Mouse (Mus musculus) gastrocnemius, postnatal 36 days (tissue): Measurements from ENCODE around the gene Zscan22. TPM values are rescaled to one million over a fixed set of nuclear protein-coding genes. Genes with fewer than 3 reads are reported as not detected.
"Not testable (repeated sequence)": the region's sequence is repeated elsewhere in the genome, so short reads cannot be mapped to it uniquely, and the experiment has no call there.

Experiments used
- DNase-seq, 2 experiments: peaks; one replicate each; pipeline ENCODE4 v3.0.0; 2022
- intact Hi-C: fragments of 180-260 bp; cut with DNase I; formaldehyde crosslinking; loops from one replicate; pipeline ENCODE4 v1.15.1; 2025
- long read RNA-seq, 2 experiments: library from polyadenylated mRNA; stranded (forward); transcript quantifications; one replicate each; pipeline ENCODE4 v2.0.0; 2021
- total RNA-seq, 2 experiments: library from RNA; stranded (reverse); gene quantifications; 2 replicates each; pipeline ENCODE4 v1.2.3; 2021

Gene Zscan22
- total RNA-seq = 1 to 10 TPM; 2.4 to 2.8 TPM
- long read RNA-seq, experiment 1 = 0 reads
- long read RNA-seq, experiment 2, partial matches to known transcripts = 0 of 4 reads
- long read RNA-seq, experiment 2, other reads (novel, unspliced or antisense) = 2 of 4 reads

DNA sequence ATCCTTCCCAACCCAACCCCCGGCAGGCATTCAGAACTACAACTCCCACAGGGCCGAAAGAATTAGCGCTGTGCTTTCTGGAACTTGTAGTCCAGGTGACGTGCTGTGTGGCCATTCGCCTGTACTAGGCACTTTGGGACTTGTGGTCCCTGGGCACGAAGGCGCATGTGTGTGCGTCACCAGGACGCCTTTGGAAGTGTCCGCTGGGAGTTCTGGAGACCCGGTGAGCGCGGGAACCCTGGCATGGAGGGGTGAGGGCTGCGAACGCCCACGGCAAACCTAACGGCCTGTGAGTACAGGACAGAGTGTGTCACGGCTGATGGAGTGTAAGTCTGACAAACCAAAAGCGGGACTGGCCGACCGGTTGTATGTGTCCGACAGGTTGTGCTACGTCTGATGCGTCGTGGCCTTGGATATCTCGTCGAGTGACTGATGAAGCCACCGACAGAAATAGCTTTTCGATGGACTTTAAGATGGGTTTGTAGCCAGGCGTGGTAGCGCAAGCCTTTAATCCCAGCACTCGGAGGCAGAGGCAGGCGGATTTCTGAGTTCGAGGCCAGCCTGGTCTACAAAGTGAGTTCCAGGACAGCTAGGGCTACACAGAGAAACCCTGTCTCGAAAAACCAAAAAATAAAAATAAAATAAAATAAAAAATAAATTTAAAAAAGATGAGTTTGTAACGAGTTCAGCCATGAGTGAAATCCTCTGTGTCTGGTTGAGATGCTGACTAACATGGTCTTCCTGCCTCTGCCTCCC is at the start of gene Zscan22:
Gene Zscan22, plus strand, starts transcription at position 161 of the 756 bp plus-strand sequence.
- intact Hi-C loops = no loop called here
- peak; percentile 88 to 89 for DNase-seq

DNA sequence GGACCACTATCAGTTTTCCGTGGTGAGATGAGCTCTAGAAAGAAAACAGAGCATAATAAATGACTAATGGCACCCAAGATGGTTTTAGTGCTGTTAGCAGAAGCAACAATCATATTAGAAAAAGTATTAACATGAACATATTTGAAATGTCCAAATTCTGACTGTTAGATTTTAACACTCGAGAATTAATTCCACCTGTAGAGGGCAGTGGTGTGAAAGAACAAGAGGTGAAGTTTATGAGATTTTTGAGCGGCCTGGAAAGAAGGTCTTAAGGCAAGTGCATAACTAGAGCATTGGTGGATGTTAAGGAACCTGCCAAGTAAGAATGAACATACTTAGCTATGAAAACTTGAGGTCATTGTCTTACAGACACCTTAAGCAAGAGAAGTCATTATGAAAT is 23.3 kb upstream of the Zscan22 start:
- no peak for DNase-seq
- intact Hi-C loops = no loop called here

DNA sequence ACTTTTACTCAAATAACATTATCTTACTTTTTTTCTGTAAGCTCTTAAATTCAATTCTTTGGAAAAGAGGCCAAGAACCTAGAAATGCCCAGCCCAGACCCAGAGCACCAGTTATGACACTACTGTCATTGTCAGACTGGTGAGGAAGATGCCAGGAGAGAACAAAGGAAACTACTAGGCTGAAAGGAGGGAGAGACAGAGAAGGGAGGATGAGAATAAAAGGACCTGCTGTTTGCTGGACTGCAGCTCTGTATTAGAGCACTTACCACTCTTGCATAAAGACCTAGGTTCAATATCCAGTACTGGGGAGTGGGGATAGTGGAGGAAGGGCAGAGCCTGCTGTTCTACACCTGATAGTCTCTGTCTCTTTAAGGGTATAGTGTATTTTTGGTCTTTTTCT is 17.6 kb upstream of the Zscan22 start:
- DNase-seq = no peak
- intact Hi-C loops = no loop called here

DNA sequence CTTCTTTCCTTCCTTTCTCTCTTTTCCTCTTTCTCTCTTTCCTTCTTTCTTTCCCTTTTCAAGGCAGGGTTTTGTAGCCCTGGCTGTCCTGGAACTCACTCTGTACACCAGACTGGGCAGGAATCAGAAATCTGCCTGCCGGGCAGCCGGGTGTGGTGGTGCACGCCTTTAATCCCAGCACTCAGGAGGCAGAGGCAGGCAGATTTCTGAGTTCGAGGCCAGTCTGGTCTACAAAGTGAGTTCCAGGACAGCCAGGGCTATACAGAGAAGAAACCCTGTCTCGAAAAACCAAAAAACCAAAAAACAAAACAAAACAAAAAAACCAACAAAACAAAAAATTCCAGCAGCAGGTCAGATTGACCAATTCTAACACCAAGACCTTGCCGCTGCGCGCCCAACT is 17.1 kb upstream of the Zscan22 start:
- intact Hi-C loops, DNase-seq: not testable (repeated sequence)

DNA sequence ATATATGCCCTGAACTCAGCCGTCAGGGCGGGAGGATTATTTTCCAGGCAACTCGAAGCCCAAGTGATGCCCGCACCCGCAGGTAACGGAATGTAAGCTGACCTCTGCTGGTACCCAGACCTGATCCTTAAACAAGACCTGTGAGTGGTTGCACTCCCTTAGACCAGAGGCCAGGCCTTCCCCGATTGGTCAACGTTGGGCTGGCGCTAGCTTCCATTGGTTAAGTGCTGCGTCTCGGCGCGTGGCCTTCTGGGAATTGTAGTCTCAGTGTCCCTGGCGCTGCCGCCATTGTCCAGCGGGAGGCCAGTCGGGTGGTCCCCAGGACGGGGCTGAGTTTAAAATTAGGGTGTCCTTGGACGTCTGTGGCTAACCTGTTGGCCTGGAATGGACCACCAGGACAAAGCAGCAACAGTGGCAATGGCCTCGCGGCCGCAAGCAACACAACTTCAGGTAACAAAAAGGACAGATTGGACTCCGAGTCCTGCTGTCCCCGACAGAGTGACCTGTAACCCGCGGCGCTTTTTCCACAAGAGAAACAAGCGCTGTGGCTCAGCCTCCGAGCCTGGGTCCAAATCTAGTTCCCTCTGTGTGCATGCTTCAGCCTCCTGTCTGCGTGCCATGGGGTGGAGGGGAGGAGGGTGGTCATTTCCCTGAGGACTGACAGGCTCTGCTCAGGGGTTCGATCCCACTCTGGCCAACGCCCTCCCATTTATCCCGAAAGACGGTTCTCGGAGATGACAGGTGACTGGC is 16.5 kb upstream of the Zscan22 start, which contains the start of gene Zfp128:
Gene Zfp128, plus strand, starts transcription at position 267 of the 750 bp plus-strand sequence.
- DNase-seq = peak; percentile 89 to 93
- intact Hi-C loops = no loop called here

DNA sequence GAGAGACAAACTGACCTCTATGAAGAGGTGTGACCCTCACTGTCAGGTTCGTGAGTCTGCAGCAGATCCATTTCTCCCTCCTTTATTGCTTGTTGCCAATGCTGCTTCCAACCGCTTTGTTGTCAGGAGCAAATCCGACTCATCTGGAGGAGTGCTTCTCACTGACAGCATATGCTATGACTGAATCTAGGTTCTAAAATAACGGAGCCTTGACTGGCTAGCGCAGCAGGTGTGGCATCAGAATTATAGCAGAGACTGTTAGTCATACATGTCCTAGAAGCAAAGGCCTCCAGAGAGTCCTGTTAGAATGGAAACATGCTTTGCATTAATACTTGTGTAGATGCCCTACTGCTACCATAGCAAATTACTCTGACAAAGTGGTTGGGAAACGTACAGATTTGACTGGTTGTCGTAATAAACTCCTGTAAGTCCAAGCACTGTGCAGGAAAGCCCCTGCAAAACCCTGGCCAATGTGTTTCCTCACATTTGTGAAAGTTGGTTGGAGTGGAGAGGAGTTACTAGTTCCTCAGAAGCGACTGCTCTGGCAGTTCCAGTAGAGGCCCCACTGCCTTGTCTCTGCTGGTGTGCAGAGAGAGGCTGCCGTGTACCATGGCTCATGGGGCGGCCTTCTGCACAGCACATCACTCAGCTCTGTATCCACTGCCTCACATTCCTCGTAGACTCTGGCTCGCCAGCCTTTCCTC is 10.9 kb upstream of the Zscan22 start:
- intact Hi-C loops = no loop called here
- DNase-seq = no peak

DNA sequence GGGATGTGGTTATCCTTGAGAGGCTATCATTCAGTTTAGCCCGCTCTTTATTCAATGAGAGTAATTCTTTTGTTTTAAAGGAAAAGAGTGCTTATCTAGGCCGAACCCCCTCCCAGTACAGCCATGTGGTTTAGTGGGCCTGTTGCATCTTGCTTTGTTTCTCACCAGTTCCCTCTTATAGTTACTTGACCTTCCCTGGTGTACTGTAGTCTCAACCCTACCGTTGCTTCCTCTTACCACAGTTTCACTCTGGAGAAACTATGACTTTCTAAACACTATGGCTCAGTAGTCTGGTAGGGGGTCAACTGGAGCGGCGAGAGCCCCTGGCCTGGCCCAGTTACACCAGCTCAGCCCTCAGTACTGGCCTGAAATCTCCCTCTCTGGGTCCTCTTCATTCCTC is 10.0 kb upstream of the Zscan22 start:
- intact Hi-C loops = no loop called here
- DNase-seq = no peak

DNA sequence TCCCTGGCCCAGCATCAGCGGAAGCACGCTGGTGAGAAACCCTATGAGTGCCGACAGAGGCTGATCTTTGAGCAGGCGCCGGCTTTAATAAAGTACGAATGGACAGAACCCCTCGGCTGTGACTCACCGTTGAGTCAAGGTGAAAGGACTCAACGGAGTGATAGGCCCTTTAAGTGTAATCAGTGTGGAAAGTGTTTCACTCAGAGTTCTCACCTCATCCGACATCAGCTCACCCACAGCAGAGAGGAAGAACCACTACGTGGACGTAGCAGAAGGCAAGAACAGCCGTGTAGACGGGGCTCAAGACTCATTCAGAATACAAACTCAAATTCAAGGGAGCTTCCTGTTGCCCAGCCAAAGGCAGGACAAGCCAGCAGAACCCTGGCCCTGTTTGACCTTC is 6.7 kb upstream of the Zscan22 start:
- intact Hi-C loops = no loop called here

DNA sequence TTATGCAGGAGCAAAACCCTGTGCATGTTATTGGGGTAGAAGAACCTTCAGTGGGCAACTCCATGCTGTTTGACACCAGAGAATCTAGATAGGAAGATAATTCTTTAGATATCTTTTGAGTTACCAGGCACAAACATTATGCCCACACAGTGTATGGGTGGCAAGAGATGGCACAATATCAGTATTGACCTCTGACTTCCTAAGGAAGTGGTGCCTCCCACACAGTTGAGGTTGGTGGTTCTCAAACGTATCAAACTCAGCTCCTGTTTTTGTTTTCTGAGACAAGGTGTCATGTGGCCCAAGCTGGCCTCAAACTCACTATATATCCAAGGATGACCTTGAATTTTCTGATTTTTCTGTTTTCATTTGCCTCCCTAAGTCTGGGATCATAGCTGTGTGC is 6.3 kb upstream of the Zscan22 start:
- no peak for DNase-seq
- intact Hi-C loops = no loop called here

More for the DNA sequence above, 6.7 kb upstream of the Zscan22 start:
- no peak for DNase-seq

DNA sequence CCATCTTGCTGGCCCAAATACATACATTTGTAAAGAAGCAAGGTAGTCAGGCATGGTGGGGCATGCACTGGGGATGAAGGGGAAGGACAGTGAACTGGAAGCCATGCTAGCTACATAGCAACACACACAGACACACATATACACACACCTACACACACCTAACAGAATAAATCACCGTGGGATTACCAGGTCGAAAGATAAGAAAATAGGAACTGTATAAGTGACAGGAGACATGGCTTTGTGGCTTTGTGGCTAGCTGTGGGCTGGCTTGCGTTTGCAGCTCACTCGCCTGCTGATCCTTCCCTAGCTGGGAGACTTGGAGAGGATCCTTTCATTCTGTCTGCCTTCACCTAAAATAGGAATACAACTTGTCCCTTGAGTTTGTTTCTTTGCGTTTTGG is 3.9 kb downstream of the Zscan22 start:
- no peak for DNase-seq
- intact Hi-C loops = no loop called here

DNA sequence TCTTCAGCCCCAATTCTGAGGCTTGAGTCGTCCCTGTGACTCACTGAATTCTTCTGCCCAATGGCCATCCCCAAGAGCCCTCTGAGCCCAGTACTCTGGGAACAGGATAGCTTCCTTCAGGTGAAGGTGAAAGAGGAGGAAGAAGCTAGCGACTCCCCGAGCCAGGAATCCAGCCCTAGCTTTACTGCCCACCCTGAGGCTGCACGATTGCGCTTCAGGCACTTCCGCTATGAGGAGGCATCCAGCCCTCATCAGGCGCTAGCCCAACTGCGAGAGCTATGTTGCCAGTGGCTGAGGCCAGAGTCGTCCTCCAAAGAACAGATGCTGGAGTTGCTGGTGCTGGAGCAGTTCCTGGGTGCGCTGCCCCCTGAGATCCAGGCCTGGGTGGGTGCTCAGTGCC is 6.0 kb downstream of the Zscan22 start:
- intact Hi-C loops = no loop called here
- no peak for DNase-seq

DNA sequence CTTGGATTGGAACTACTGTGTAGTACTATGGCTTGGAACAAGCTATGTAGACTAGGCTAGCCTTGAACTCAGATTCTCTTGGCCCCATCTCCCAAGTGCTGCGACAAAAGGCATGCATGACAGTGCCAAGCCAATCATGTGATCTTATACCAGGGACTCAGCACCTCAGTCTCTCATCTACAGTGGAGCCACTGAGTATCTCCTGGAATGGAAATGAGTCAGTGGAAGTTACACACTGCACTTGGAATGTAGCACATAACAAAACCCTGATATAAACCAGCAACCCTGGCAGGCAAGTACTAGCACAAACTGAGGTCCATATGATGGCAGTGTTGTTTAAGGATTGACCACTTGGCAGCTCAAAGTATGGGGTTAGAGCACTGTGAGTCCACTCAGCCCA is 7.5 kb downstream of the Zscan22 start:
- no peak for DNase-seq
- intact Hi-C loops = loop anchor here (5.0 kb wide), 2 partner anchors 102 to 142 kb away; no protein-coding TSS in a partner anchor

DNA sequence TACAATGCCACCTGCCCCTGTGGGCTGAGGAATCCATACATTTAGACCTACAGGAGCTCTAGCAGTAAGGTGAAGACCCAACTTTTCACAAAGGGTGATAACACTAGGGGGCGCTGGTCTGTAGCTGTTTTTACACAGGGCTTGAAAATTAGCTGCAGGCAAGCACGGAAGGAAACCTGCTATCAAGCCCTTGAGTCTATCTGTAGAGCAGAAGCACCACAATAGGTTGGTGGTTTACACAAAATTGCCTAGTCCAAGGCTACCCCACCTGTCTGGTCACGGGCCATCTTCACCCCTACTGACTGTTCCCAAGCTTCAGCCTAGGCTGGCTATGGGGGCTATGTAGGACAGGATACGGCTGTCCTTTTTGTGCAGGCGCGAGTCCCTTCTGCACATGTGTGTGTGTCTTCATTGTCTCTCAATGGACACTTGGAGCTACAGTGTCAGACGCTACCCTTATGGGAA is 11.9 kb downstream of the Zscan22 start:
- intact Hi-C loops = loop anchor here (5.0 kb wide), 2 partner anchors 98 to 138 kb away; no protein-coding TSS in a partner anchor
- DNase-seq = peak; percentile 37 to 68

DNA sequence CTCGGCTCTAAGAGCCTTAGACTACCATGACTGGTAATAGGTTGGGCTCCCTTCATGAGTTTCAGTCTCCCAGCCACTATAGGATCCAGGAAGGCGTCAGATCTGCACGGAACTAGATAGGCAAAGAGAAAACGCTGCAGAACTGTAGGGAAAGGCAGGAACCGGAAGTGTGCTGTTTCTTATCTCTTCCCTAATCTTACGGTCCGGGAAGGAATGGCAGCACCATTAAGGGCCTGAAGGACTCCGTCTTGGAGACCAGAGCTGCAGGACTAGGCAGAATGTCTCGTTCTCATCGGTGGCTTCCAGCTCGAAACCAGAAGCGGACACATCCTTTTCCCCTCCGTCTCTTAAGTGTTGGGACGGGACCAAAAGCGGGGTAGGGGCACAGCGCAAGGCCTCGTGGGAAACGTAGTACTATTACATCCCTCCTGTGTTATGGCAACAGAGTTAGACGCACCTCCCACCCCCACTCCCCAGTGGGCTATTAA is 12.6 kb downstream of the Zscan22 start:
- DNase-seq = peak; percentile 20 to 63
- intact Hi-C loops = no loop called here

DNA sequence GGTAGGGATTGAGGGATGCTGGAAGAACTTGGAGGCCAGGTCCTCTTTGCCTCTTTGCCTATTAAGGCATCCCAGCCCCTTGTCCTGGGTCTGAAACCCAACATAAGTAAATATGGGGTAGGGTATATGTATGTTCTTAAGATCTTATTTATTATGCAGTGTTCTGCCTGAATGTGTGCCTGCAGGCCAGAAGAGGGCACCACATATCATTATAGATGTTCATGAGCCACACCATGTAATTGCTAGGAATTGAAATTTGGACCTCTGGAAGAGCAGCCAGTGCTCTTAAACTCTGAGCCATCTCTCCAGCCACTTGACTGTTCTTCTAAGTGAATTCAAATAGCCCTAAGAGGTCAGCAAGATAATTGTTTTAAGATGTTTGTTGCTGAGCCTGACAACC is 15.9 kb downstream of the Zscan22 start:
- intact Hi-C loops = no loop called here

DNA sequence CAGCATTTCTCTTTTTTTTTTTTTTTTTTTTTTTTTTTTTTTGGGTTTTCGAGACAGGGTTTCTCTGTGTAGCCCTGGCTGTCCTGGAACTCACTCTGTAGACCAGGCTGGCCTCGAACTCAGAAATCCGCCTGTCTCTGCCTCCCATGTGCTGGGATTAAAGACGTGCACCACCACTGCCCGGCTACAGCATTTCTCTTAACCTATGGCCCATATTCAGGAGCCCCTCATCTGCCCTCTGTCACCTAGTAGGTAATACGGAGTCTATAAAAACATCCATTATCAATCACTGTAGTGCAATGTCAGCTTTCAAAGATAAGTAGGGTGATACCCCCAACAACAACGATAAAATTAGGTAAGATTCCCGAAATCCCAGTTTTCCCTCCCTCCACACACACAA is 22.9 kb downstream of the Zscan22 start:
- DNase-seq, intact Hi-C loops: not testable (repeated sequence)

More for the DNA sequence above, 15.9 kb downstream of the Zscan22 start:
- no peak for DNase-seq

DNA sequence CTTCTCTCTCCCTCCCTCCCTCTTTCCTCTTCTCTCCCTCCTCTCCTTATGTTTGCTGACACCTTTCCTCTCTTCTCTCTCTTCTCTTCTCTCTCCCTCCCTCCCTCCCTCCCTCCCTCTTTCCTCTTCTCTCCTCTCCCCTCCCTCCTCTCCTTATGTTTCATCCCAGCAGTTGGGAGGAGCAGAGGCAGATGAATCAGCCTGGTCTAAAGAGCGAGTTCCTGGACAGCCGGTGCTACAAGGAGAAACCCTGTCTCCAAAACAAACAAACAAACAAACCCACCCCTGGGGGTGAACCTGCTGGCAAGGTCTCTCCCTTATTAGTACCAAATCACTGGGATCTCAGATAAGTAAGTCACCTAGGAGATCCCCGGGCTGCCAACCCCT is 23.7 kb downstream of the Zscan22 start:
- intact Hi-C loops = no loop called here
- no peak for DNase-seq

DNA sequence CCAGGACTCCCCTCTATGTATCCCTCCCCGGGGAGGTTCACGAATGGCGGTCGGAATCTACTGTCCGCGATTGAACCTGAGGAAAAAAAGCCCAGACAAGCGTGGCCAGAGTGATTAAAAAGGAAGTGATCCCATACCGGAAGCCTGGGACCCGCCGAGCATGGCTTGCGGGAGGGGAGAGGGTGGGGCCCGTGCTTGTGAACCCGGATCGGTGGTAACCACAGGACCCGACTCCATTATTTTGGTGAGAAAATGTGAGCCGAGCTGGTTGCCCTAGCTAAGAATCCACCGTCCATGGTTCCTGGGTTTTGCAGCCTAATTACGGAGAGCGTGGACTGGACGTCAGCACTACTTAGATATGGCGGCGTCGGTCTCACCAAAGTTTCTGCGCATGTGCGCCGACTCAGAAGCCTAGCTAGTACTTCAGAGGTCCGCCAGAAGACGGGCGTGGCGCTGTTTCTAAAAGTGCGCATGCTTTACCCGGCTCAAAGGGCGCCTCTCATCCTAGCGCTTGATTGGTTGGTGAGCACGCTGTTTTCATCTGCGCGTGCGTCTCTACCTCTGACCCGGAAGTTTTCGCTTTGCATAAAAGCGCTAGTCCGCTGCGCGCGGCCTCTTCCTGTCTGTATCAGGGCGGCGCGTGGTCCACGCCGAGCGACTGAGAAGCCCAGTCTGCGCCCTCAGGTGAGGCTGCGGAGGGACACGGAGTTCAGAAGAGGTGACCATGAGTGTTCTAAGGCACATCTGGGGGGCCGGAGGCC is 24.3 kb downstream of the Zscan22 start, which contains the start of gene Rps5:
Gene Rps5, plus strand, starts transcription at position 586 of the 761 bp plus-strand sequence.
- intact Hi-C loops = loop anchor here (2.0 kb wide), 1 partner anchor 27 kb away; no protein-coding TSS in a partner anchor
- peak; percentile 96 to 97 for DNase-seq

DNA sequence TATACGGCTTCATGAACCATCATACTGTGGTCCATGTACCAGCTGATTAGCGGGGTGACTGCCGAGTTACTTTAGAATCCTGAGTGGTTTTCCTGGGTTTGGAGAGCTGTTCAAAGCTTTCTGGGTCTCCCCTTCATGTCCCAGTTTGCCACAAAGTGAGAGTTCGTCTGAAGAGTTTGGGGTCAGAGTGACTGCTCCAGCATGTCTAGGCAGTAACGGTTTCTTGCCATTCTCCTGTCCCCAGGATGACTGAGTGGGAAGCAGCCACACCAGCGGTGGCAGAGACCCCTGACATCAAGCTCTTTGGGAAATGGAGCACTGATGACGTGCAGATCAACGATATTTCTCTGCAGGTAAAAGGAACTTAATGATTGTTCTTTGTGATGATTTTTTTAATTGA is 25.1 kb downstream of the Zscan22 start:
- intact Hi-C loops = loop anchor here (2.0 kb wide), 1 partner anchor 26 kb away; no protein-coding TSS in a partner anchor
- no peak for DNase-seq
